Mouse (Mus musculus) midbrain, embryonic 16.5 days (tissue): ENCODE measurements around the gene Capn10. TPM values are rescaled to one million over a fixed set of nuclear protein-coding genes. Genes with fewer than 3 reads are reported as not detected.

Source experiments
- polyA plus RNA-seq: library from polyadenylated mRNA; unstranded; fragments of >200 nt; fragmentation: Nextera tagmentation; extraction: Ambion mirVana; gene quantifications from 2 replicates; pipeline ENCODE4 v1.2.1, GENCODE M21; 2015

Capn10 gene
- polyA plus RNA-seq, 1 experiment from 2014 or later, result 65.1 TPM

Other genes starting within 250 kb of the Capn10 start
- 49.3 and 54.6 TPM in 2 replicates for gene Gpc1, start 102.7 kb upstream of the Capn10 start, polyA plus RNA-seq
- gene Ankmy1, start 31.5 kb upstream of the Capn10 start, polyA plus RNA-seq, result 0.63 and 0.82 TPM in 2 replicates
- 16.6 and 17.5 TPM in 2 replicates for gene Dusp28, start 27.4 kb upstream of the Capn10 start, polyA plus RNA-seq
- gene Rnpepl1, start 23.6 kb upstream of the Capn10 start, polyA plus RNA-seq, result 26.5 and 28.4 TPM in 2 replicates
- gene Gpr35, start 16.5 kb downstream of the Capn10 start, polyA plus RNA-seq, result 0.18 and 0.52 TPM in 2 replicates
- not detected in 2 replicates for gene Aqp12, start 72.0 kb downstream of the Capn10 start, polyA plus RNA-seq
- 514 and 519 TPM in 2 replicates for gene Kif1a, start 167.6 kb downstream of the Capn10 start, polyA plus RNA-seq
- not detected in 2 replicates for gene Agxt, start 200.9 kb downstream of the Capn10 start, polyA plus RNA-seq
- gene 2310007B03Rik, start 226.6 kb downstream of the Capn10 start, polyA plus RNA-seq, result 0.11 TPM in 1 of 2 replicates, not detected in the other
- gene Crocc2, start 234.3 kb downstream of the Capn10 start, polyA plus RNA-seq, result 0.51 and 0.74 TPM in 2 replicates